Mouse (Mus musculus): ENCODE results near the gene Tomm40l.
A peak's percentile ranks its signal among the peaks of the same experiment; 100 is the strongest.

- TF ChIP-seq POLR2A (IDR thresholded peaks at IDR 0.05; ENCODE audit: insufficient read depth, low read depth, low read length), result no peak
- 0 out of 2 replicates have a peak, but pooled peaks have one; percentile 8 for TF ChIP-seq CTCF (IDR thresholded peaks at IDR 0.05; ENCODE audit: insufficient read depth, low read depth, low read length)
Observed at GRCm38 (mm10) chr1:171256095-171256818, 33.9 kb upstream of the Tomm40l start.
